Mouse (Mus musculus): ENCODE results near the gene Gjd3.
"Not testable (repeated sequence)": the region's sequence is repeated elsewhere in the genome, so short reads cannot be mapped to it uniquely, and the experiment has no call there.

Gene Gjd3

GRCm38 (mm10) chr11:98982773-98983133, at the start of gene Gjd3:
Gene Gjd3, minus strand, starts transcription at chr11:98983016.
- no peak for DNase-seq (ENCODE audit: extremely low read depth, insufficient read length, low spot score)

GRCm38 (mm10) chr11:99026899-99027440, 44.2 kb upstream of the Gjd3 start:
- DNase-seq (ENCODE audit: extremely low read depth, insufficient read length, low spot score): no peak

GRCm38 (mm10) chr11:99025878-99026277, 43.1 kb upstream of the Gjd3 start:
- DNase-seq (ENCODE audit: extremely low read depth, insufficient read length, low spot score): no peak

- no peak for DNase-seq (ENCODE audit: extremely low read depth, insufficient read length, low spot score)
Measured at GRCm38 (mm10) chr11:99024468-99025134, 41.8 kb upstream of the Gjd3 start.

GRCm38 (mm10) chr11:99023500-99024467, 41.0 kb upstream of the Gjd3 start, which contains the start of gene Top2a:
Gene Top2a, minus strand, starts transcription at chr11:99024189.
- DNase-seq (ENCODE audit: extremely low read depth, insufficient read length, low spot score): peak; percentile 92

GRCm38 (mm10) chr11:99023094-99023493, 40.3 kb upstream of the Gjd3 start:
- no peak for DNase-seq (ENCODE audit: extremely low read depth, insufficient read length, low spot score)

GRCm38 (mm10) chr11:99022384-99022933, 39.6 kb upstream of the Gjd3 start:
- no peak for DNase-seq (ENCODE audit: extremely low read depth, insufficient read length, low spot score)

GRCm38 (mm10) chr11:99019844-99020243, 37.0 kb upstream of the Gjd3 start:
- no peak for DNase-seq (ENCODE audit: extremely low read depth, insufficient read length, low spot score)

- no peak for DNase-seq (ENCODE audit: extremely low read depth, insufficient read length, low spot score)
Measured at GRCm38 (mm10) chr11:99013856-99014255, 31.0 kb upstream of the Gjd3 start.

GRCm38 (mm10) chr11:99010706-99011105, 27.9 kb upstream of the Gjd3 start:
- DNase-seq (ENCODE audit: extremely low read depth, insufficient read length, low spot score): no peak

GRCm38 (mm10) chr11:99010124-99010523, 27.3 kb upstream of the Gjd3 start:
- DNase-seq (ENCODE audit: extremely low read depth, insufficient read length, low spot score): no peak

GRCm38 (mm10) chr11:99006788-99007187, 24.0 kb upstream of the Gjd3 start:
- DNase-seq (ENCODE audit: extremely low read depth, insufficient read length, low spot score): no peak

GRCm38 (mm10) chr11:98999243-98999642, 16.4 kb upstream of the Gjd3 start:
- no peak for DNase-seq (ENCODE audit: extremely low read depth, insufficient read length, low spot score)

GRCm38 (mm10) chr11:98998776-98999175, 16.0 kb upstream of the Gjd3 start:
- no peak for DNase-seq (ENCODE audit: extremely low read depth, insufficient read length, low spot score)

- DNase-seq (ENCODE audit: extremely low read depth, insufficient read length, low spot score): no peak
Measured at GRCm38 (mm10) chr11:98997659-98998058, 14.8 kb upstream of the Gjd3 start.

- no peak for DNase-seq (ENCODE audit: extremely low read depth, insufficient read length, low spot score)
Measured at GRCm38 (mm10) chr11:98995987-98996386, 13.2 kb upstream of the Gjd3 start.

- no peak for DNase-seq (ENCODE audit: extremely low read depth, insufficient read length, low spot score)
Measured at GRCm38 (mm10) chr11:98990866-98991265, 8.1 kb upstream of the Gjd3 start.

GRCm38 (mm10) chr11:98988260-98988659, 5.4 kb upstream of the Gjd3 start:
- not testable (repeated sequence) for DNase-seq (ENCODE audit: extremely low read depth, insufficient read length, low spot score)

GRCm38 (mm10) chr11:98985542-98985941, 2.7 kb upstream of the Gjd3 start:
- DNase-seq (ENCODE audit: extremely low read depth, insufficient read length, low spot score): no peak

- DNase-seq (ENCODE audit: extremely low read depth, insufficient read length, low spot score): no peak
Measured at GRCm38 (mm10) chr11:98983551-98983950, 735 bp upstream of the Gjd3 start.

All from 3134 (cell line).